Mouse (Mus musculus): Measurements from ENCODE around the gene Grk4.
"Not testable (repeated sequence)": the region's sequence is repeated elsewhere in the genome, so short reads cannot be mapped to it uniquely, and the experiment has no call there.

Grk4 gene

GRCm38 (mm10) chr5:34695521-34695920 is 35.3 kb downstream of the Grk4 start:
- in situ Hi-C loops (cut with MboI, MseI), result loop anchor here in 1 of 2 experiments (10.0 kb wide), 1 partner anchor 1729 kb away; no protein-coding TSS in a partner anchor

GRCm38 (mm10) chr5:34708436-34708835 is 48.3 kb downstream of the Grk4 start:
- in situ Hi-C loops (cut with MboI, MseI), result loop anchor here in 1 of 2 experiments (10.0 kb wide), 1 partner anchor 964 kb away; no protein-coding TSS in a partner anchor

- in situ Hi-C loops (cut with MboI, MseI), result not testable (repeated sequence)
Observed at GRCm38 (mm10) chr5:34714371-34714770, 54.2 kb downstream of the Grk4 start.

- in situ Hi-C loops (cut with MboI, MseI), result loop anchor here in 1 of 2 experiments (5.0 kb wide), 1 partner anchor 1408 kb away; no protein-coding TSS in a partner anchor
Observed at GRCm38 (mm10) chr5:34714816-34715215, 54.6 kb downstream of the Grk4 start.

- in situ Hi-C loops (cut with MboI, MseI), result no loop called here
Observed at GRCm38 (mm10) chr5:34729141-34729540, 69.0 kb downstream of the Grk4 start.

- in situ Hi-C loops (cut with MboI, MseI), result no loop called here
Observed at GRCm38 (mm10) chr5:34730255-34730654, 70.1 kb downstream of the Grk4 start.

- in situ Hi-C loops (cut with MboI, MseI), result no loop called here
Observed at GRCm38 (mm10) chr5:34751477-34751876, 91.3 kb downstream of the Grk4 start.

GRCm38 (mm10) chr5:34758762-34759161 is 98.6 kb downstream of the Grk4 start:
- in situ Hi-C loops (cut with MboI, MseI), result no loop called here

GRCm38 (mm10) chr5:34760850-34761508 is 100.8 kb downstream of the Grk4 start:
- in situ Hi-C loops (cut with MboI, MseI), result loop anchor here (5.0 kb wide), 1 partner anchor 99 kb away; the partner anchor contains the start of genes Grk4 (in 2 of the 2) and Nop14 (in 2 of the 2)

GRCm38 (mm10) chr5:34761509-34761908 is 101.3 kb downstream of the Grk4 start, which contains the start of gene Htt:
Gene Htt, plus strand, starts transcription at chr5:34761740.
- in situ Hi-C loops (cut with MboI, MseI), result loop anchor here (5.0 kb wide), 1 partner anchor 99 kb away; the partner anchor contains the start of genes Grk4 (in 2 of the 2) and Nop14 (in 2 of the 2)

- in situ Hi-C loops (cut with MboI, MseI), result loop anchor here (5.0 kb wide), 1 partner anchor 100 kb away; the partner anchor contains the start of genes Grk4 (in 2 of the 2) and Nop14 (in 2 of the 2)
Observed at GRCm38 (mm10) chr5:34761934-34762611, 101.9 kb downstream of the Grk4 start.

GRCm38 (mm10) chr5:34771818-34772217 is 111.6 kb downstream of the Grk4 start:
- in situ Hi-C loops (cut with MboI, MseI), result loop anchor here in 1 of 2 experiments (10.0 kb wide), 1 partner anchor 257 kb away; the partner anchor contains the start of gene Tnip2

- in situ Hi-C loops (cut with MboI, MseI), result loop anchor here in 1 of 2 experiments (10.0 kb wide), 1 partner anchor 258 kb away; the partner anchor contains the start of gene Tnip2
Observed at GRCm38 (mm10) chr5:34772696-34773245, 112.6 kb downstream of the Grk4 start.

GRCm38 (mm10) chr5:34773392-34773791 is 113.2 kb downstream of the Grk4 start:
- in situ Hi-C loops (cut with MboI, MseI), result loop anchor here in 1 of 2 experiments (10.0 kb wide), 1 partner anchor 259 kb away; the partner anchor contains the start of gene Tnip2

- in situ Hi-C loops (cut with MboI, MseI), result no loop called here
Observed at GRCm38 (mm10) chr5:34785027-34785426, 124.8 kb downstream of the Grk4 start.

- in situ Hi-C loops (cut with MboI, MseI), result no loop called here
Observed at GRCm38 (mm10) chr5:34791141-34791540, 131.0 kb downstream of the Grk4 start.

GRCm38 (mm10) chr5:34800292-34800953 is 140.2 kb downstream of the Grk4 start:
- in situ Hi-C loops (cut with MboI, MseI), result no loop called here

Data from T-helper 17 cell (primary cell).